Mouse (Mus musculus) forebrain, embryonic 10.5 days (tissue): Measurements from ENCODE around the gene Scimp. TPM values are rescaled to one million over a fixed set of nuclear protein-coding genes. Genes with fewer than 3 reads are reported as not detected.
"Not testable (repeated sequence)": the region's sequence is repeated elsewhere in the genome, so short reads cannot be mapped to it uniquely, and the experiment has no call there.

Experiments used
- DNase-seq: peaks from one replicate; pipeline ENCODE4 v3.0.0-alpha.2; 2017; ENCODE audit warnings: low spot score; ENCODE audit errors: extremely low spot score
- H3K27ac ChIP-seq: fragments of 300-500 bp; sonication (generic); 2 replicates; pipeline ENCODE4 v1.5.1; 2016; ENCODE audit warnings: mild to moderate bottlenecking
- H3K27me3 ChIP-seq: fragments of 300-500 bp; sonication (generic); 2 replicates; pipeline ENCODE4 v1.6.1; 2016; ENCODE audit warnings: mild to moderate bottlenecking; ENCODE audit not compliant: poor library complexity, severe bottlenecking
- H3K36me3 ChIP-seq: fragments of 300-500 bp; sonication (generic); replicated peaks from 2 replicates; pipeline ENCODE4 v1.6.1; 2016; ENCODE audit warnings: mild to moderate bottlenecking, moderate library complexity
- H3K4me1 ChIP-seq: fragments of 300-500 bp; sonication (generic); 2 replicates; pipeline ENCODE4 v1.6.1; 2016
- H3K4me3 ChIP-seq: fragments of 300-500 bp; sonication (generic); 2 replicates; pipeline ENCODE4 v1.5.1; 2016; ENCODE audit warnings: mild to moderate bottlenecking, moderate library complexity
- H3K9me3 ChIP-seq: fragments of 300-500 bp; sonication (generic); 2 replicates; pipeline ENCODE4 v1.6.1; 2016; ENCODE audit warnings: mild to moderate bottlenecking, moderate library complexity
- WGBS: fragments of 180-500 bp; shearing (Covaris S2); methylation state at CpG from one replicate; pipeline ENCODE4 v1.1.7; 2016; 5-methylcytosine and 5-hydroxymethylcytosine counted together
- polyA plus RNA-seq: library from polyadenylated mRNA; unstranded; fragments of >200 nt; fragmentation: Nextera tagmentation; extraction: Ambion mirVana; gene quantifications from 2 replicates; pipeline ENCODE4 v1.2.1, GENCODE M21; 2016

The Scimp gene
- polyA plus RNA-seq, 1 experiment from 2014 or later = not detected

- Histone ChIP-seq H3K9me3 (no peaks in the 10 kb centered on the region), H3K4me1 (no peaks in the 10 kb centered on the region), H3K27me3 (no peaks in the 10 kb centered on the region), H3K36me3 (no peaks in the 10 kb centered on the region), H3K27ac (no peak overlapping the region), H3K4me3 (no peak overlapping the region)
- no peak for DNase-seq
- 69% methylated on average over 2 of the region's 2 CpGs for WGBS
These were observed 26.5 kb downstream of the Scimp start for GRCm38 (mm10) chr11:70785908-70786307.

DNA sequence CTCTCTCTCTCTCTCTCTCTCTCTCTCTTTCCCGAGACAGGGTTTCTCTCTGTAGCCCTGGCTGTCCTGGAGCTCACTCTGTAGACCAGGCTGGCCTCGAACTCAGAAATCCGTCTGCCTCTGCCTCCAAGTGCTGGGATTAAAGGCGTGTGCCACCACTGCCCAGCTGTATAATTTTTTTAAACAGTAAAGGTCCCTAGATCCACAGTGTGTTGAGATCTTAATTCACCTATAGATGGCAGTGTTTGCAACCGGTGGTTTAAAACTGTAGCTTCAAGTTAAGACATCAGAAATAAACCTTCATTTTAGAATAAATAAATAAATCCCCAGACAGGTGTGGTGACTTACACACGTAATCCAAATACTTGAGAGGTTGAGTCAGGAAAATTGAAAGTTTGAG, 34.3 kb downstream of the Scimp start:
- not testable (repeated sequence) for H3K4me3 ChIP-seq, H3K9me3 ChIP-seq

GRCm38 (mm10) chr11:70777634-70778033, 34.8 kb downstream of the Scimp start:
- H3K4me1 ChIP-seq = peaks cover 5% of the 10 kb centered on the region; the same call in 1 of the 2 replicates
- peaks cover 8% of the 10 kb centered on the region for H3K36me3 ChIP-seq
- no peak overlapping the region for H3K27ac ChIP-seq
- no peak overlapping the region for H3K4me3 ChIP-seq
- no peak for DNase-seq
- no peaks in the 10 kb centered on the region; the same call in 1 of the 2 replicates for H3K27me3 ChIP-seq
- no peaks in the 10 kb centered on the region for H3K9me3 ChIP-seq
- 73% methylated on average over 6 of the region's 6 CpGs for WGBS

More for the DNA sequence above, 34.3 kb downstream of the Scimp start:
- H3K4me1 ChIP-seq, H3K27ac ChIP-seq, H3K27me3 ChIP-seq, DNase-seq, H3K36me3 ChIP-seq: not testable (repeated sequence)
- WGBS = 34% methylated on average over 6 of the region's 6 CpGs

GRCm38 (mm10) chr11:70776830-70777571, 35.4 kb downstream of the Scimp start:
- Histone ChIP-seq H3K27me3 (no peaks in the 10 kb centered on the region; the same call in 1 of the 2 replicates), H3K4me1 (peaks cover 5% of the 10 kb centered on the region; the same call in 1 of the 2 replicates), H3K9me3 (no peaks in the 10 kb centered on the region), H3K4me3 (peak overlapping the region; percentile 7; the same call in 1 of the 2 replicates), H3K27ac (0 out of 2 replicates have a peak overlapping the region, but pooled peaks have one; percentile 20), H3K36me3 (peaks cover 14% of the 10 kb centered on the region)
- WGBS = 30% methylated on average over 17 of the region's 17 CpGs
- peak; percentile 75 for DNase-seq

DNA sequence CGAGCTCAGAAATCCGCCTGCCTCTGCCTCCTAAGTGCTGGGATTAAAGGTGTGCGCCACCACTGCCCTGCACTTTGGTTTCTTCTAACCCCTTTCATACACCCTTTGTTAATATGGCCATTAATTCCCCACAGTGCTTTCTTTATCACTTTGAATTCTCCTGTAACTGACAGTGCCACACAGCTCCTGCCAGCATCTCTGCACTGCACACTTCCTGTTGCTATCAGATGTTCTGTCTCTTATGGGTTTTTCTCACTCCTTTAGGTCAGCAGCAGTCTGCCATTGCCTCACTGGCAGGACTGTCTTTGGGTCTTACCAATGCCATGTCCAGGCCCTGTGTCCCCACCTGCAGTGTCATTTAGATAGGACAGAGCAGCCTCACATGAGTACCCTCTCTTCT, 41.6 kb downstream of the Scimp start:
- H3K27me3 ChIP-seq = no peaks in the 10 kb centered on the region
- H3K36me3 ChIP-seq = peaks cover 38% of the 10 kb centered on the region
- no peaks in the 10 kb centered on the region for H3K9me3 ChIP-seq
- H3K27ac ChIP-seq = no peak overlapping the region
- WGBS = 98% methylated on average over 3 of the region's 3 CpGs
- no peak for DNase-seq
- H3K4me3 ChIP-seq = no peak overlapping the region
- 0 out of 2 replicates have a peak, but pooled peaks cover 4% of the 10 kb centered on the region for H3K4me1 ChIP-seq

DNA sequence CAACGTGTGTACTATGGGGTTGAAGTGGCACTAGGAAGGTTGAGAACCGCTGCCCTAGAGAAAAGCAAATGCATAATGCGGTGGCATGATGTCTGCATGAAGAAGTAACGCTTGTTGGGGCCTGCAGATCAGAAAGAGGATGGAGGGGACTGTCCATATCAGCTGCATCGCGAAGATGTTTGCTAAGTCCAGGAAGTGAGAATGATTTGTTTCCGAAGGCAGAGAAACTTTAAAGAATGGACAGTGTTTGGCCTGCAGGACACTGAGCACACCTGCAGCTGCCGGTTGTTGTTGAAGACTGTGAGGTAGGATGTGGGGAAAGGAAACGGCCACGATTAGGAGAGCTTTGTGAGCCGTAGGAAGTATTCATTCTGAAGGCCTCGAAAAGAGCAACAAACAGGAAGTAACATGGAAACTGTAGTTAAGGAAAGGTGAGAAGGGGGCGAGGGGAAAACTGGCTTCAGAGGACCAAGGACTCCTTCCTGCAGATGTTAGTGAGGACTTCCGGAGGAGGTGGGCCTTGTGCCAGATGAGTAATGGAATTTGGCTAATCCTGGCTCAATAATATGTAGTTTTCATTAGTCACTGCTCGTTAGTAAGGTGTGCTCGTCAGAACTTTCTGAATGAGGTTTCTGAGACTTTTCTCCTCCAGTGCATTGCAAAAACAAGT, 46.5 kb downstream of the Scimp start:
- 85% methylated on average over 16 of the region's 16 CpGs for WGBS
- H3K4me1 ChIP-seq = peaks cover 22% of the 10 kb centered on the region
- H3K27ac ChIP-seq = no peak overlapping the region
- H3K27me3 ChIP-seq = peaks cover 6% of the 10 kb centered on the region; the same call in 1 of the 2 replicates
- no peak for DNase-seq
- no peak overlapping the region for H3K4me3 ChIP-seq
- peaks cover 12% of the 10 kb centered on the region for H3K36me3 ChIP-seq
- H3K9me3 ChIP-seq = no peaks in the 10 kb centered on the region

DNA sequence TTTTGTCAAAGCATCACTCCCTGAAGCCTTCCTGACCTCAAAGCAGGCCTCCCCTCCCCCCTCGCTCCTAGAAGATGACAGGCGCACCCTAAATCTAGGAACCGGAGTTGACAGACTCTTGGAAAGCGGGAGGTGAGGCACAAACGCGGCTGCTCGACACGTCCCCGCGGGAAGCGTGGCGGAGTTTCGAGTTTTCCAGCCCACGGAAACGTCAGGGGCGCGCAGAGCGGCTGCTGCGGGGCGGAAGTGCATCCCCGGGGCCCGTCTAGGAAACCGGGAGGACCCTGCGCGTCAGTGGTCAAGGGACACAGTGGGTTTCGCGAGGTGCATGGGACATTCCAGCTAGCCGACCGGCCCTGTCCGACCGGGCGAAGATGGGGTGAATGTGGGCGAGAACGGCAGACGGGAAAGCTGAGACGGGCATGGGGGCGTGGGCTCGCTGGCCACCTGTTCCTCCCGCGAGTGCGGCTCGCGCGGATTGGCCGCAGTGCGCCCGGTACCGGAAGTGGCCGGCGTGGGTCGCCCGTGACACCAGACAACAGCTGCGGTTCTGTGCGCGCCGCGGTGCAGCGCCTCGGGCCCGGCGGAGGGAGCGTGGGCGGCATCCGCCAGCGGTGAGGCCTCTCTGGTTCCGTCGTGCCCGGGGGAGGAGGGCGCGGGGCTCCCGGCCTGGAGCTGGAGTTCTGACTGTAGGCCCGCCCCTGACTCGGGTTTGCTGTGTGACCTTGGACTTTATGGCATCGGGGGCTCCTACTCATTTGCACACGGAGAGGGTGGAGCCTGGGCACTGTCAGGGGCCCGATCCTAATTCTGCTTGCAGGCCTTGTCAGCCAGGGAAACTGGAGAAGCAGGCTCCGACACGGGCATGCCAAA, 48.2 kb downstream of the Scimp start, which contains the start of gene Zfp3:
Zfp3 (plus strand) TSS at position 274 of the 873 bp plus-strand sequence.
- H3K36me3 ChIP-seq = peaks cover 11% of the 10 kb centered on the region
- peaks cover 6% of the 10 kb centered on the region; the same call in 1 of the 2 replicates for H3K27me3 ChIP-seq
- H3K4me1 ChIP-seq = peaks cover 22% of the 10 kb centered on the region
- WGBS = under 1% methylated on average over 78 of the region's 78 CpGs
- peak within 1 kb of the TSS; percentile 91 for H3K4me3 ChIP-seq
- H3K27ac ChIP-seq = peak within 1 kb of the TSS; percentile 92
- peak; percentile 74 for DNase-seq
- H3K9me3 ChIP-seq = no peaks in the 10 kb centered on the region

DNA sequence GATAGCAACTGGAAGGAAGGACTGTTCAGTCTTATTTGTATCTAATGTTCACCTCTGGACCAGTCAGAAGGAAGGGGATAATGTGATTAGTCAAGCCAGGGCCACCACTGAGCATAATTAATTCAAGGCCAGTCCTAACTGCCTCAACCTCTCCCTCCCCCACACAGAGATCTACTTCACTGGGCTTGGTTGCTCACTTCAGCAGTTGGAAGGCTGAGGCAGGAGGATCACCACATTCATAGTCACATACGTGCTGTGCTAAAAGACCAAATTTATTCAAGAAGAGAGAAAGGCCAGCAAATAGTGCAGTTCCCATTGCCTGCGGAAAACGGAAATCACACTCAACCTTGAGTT, 48.8 kb downstream of the Scimp start:
- peak; percentile 29 for DNase-seq
- H3K36me3 ChIP-seq = peaks cover 11% of the 10 kb centered on the region
- H3K4me1 ChIP-seq = peaks cover 22% of the 10 kb centered on the region
- peak overlapping the region; percentile 92 for H3K27ac ChIP-seq
- H3K9me3 ChIP-seq = no peaks in the 10 kb centered on the region
- H3K27me3 ChIP-seq = peaks cover 6% of the 10 kb centered on the region; the same call in 1 of the 2 replicates
- peak overlapping the region; percentile 91 for H3K4me3 ChIP-seq
- WGBS = 30% methylated on average over 3 of the region's 3 CpGs

GRCm38 (mm10) chr11:70762641-70763040, 49.7 kb downstream of the Scimp start:
- 85% methylated on average over 9 of the region's 9 CpGs for WGBS
- no peak for DNase-seq

DNA sequence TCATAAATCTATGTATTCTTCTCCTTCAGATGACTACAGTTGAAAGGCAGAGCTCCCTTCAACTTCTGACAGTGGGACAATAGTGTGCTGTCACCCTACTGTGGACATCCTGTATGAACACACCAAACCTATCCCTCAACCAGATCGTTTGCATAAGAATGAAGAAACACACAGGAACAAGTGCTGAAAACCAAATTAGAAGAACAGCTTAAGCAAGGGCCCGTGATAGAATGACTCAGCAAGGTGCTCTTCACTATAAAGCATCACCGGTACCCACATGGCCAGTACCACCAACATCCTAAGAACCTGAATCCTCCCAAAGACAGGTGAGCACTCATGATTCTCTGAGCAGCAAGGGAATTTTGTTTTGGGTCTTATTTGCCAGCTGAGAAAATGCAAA, 51.9 kb downstream of the Scimp start:
- peaks cover 19% of the 10 kb centered on the region for H3K4me1 ChIP-seq
- H3K9me3 ChIP-seq, DNase-seq, H3K36me3 ChIP-seq, H3K4me3 ChIP-seq, H3K27ac ChIP-seq, H3K27me3 ChIP-seq: not testable (repeated sequence)
- WGBS = 70% methylated on average over 3 of the region's 3 CpGs

More at GRCm38 (mm10) chr11:70762641-70763040, 49.7 kb downstream of the Scimp start:
- H3K4me1 ChIP-seq = peaks cover 22% of the 10 kb centered on the region
- no peak overlapping the region for H3K27ac ChIP-seq
- H3K36me3 ChIP-seq = peaks cover 3% of the 10 kb centered on the region
- no peaks in the 10 kb centered on the region for H3K9me3 ChIP-seq
- no peak overlapping the region for H3K4me3 ChIP-seq
- H3K27me3 ChIP-seq = peaks cover 6% of the 10 kb centered on the region; the same call in 1 of the 2 replicates

DNA sequence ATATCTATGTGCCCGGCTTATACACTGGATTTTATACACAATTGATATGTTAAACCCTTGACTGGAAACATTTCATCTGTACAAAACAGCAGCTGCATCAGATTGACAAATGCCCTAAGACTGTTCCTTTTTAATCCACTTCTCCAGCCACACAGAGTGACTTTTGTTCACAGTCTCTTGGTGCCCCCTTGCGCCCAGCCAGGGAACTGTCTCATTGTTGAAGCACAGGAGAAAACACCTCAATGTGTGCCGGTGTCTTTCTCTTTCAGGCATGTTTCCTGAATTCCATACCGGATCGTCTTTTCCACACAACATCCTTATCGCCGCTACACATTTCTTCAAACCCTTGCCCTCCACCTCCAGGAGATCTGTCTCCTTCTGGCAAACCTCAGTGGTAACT, 56.7 kb downstream of the Scimp start:
- H3K4me1 ChIP-seq = peaks cover 12% of the 10 kb centered on the region
- H3K27me3 ChIP-seq = 0 out of 2 replicates have a peak, but pooled peaks cover 3% of the 10 kb centered on the region
- 12% methylated on average over 7 of the region's 7 CpGs for WGBS
- H3K9me3 ChIP-seq = no peaks in the 10 kb centered on the region
- no peak overlapping the region for H3K4me3 ChIP-seq
- peak; percentile 79 for DNase-seq
- no peak overlapping the region for H3K27ac ChIP-seq
- no peaks in the 10 kb centered on the region for H3K36me3 ChIP-seq

DNA sequence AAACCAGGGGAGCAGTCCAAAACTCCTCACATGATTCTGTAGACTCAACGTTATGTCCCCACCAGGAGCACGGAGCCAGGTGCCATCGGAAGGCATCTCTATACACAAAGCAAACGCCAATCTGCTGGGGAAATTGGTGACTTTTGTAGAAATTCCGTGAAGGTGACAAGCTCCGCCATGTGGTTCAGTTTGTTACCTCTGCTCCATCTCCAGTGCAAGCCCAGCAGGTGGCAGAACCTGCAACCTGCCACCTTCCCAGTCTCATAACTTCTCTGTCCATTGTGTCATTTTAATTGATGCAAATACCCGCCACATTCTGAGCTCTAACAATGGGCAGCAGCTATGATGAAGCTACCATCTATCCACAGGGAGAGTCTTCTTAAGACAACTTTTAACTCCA, 57.4 kb downstream of the Scimp start:
- no peaks in the 10 kb centered on the region for H3K9me3 ChIP-seq
- H3K4me1 ChIP-seq = peaks cover 12% of the 10 kb centered on the region
- no peak for DNase-seq
- WGBS = 67% methylated on average over 7 of the region's 7 CpGs
- H3K27ac ChIP-seq = no peak overlapping the region
- H3K4me3 ChIP-seq = no peak overlapping the region
- H3K36me3 ChIP-seq = no peaks in the 10 kb centered on the region
- H3K27me3 ChIP-seq = 0 out of 2 replicates have a peak, but pooled peaks cover 3% of the 10 kb centered on the region
